Mouse (Mus musculus) 416B (cell line): ENCODE measurements at regions not wholly inside any gene's neighbourhood (a gene's known extent, or its start where the extent isn't known, plus 50 kb on each side); places are given as distances from the start of the nearest gene placed in this dataset.
"Not testable (repeated sequence)": the region's sequence is repeated elsewhere in the genome, so short reads cannot be mapped to it uniquely, and the experiment has no call there.

Experiments used
- DNase-seq: peaks from one replicate; pipeline ENCODE4 v3.0.0; 2011; ENCODE audit warnings: low read depth

DNA sequence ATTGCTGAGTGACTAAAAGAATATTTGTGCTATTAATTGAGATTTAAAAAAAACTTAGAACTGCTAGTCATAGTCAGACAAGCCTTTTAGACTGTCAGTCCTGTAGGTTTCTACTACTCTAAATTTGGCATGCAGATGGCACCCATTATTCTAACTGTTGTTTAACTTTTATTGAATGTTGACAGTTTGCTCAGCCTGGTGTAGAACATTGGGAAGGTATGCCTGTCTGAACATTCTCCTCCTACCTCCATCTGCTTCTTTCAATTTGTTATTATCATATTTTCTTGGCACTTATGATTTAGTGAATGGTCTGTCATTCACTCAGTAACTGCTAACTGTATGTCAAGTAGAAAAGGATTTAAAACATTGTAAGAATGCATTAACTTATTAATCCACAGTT is 130.9 kb downstream of the Gmnc start:
- no peak for DNase-seq

DNA sequence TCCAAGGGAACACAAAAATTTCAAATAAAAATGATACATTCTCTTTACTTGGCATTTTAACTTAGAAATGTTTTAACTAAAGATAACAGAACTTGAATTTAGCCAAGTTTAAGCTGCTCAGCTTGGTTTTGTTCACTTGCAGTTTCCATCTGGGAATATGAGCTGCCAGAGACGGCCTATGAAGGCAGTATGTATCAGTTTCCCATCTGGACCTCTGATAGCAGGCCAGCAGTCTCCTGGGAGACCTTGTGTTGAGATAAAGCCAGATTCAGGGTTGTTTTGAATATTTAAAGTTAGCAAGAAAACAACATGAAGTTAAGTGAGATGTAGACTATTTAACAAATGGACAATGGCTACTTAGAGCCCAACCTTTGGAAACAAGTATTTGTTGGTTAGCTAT is 142.3 kb downstream of the Gmnc start:
- DNase-seq: no peak

DNA sequence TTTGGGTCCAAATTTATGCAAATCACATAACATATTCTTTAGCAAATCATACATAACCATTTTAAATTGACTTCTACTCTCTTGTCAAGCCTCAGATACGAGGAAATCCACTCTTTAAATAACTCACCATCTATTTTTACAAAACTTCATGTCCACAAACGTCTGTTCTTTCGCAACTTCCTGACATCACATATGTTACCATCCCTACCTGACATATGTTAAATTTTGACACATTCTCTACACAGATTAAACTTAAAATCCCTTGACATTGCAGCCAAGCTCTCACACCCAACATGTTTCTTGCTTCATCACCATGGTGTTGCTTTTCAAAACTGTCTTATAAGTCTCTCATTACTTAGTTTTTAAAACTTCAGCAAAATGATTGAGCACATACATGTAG is 164.4 kb downstream of the Gmnc start:
- no peak for DNase-seq

DNA sequence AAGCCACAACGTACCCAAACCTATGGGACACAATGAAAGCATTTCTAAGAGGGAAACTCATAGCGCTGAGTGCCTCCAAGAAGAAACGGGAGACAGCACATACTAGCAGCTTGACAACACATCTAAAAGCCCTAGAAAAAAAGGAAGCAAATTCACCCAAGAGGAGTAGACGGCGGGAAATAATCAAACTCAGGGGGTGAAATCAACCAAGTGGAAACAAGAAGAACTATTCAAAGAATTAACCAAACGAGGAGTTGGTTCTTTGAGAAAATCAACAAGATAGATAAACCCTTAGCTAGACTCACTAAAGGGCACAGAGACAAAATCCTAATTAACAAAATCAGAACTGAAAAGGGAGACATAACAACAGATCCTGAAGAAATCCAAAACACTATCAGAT is 180.3 kb downstream of the Gmnc start:
- not testable (repeated sequence) for DNase-seq

DNA sequence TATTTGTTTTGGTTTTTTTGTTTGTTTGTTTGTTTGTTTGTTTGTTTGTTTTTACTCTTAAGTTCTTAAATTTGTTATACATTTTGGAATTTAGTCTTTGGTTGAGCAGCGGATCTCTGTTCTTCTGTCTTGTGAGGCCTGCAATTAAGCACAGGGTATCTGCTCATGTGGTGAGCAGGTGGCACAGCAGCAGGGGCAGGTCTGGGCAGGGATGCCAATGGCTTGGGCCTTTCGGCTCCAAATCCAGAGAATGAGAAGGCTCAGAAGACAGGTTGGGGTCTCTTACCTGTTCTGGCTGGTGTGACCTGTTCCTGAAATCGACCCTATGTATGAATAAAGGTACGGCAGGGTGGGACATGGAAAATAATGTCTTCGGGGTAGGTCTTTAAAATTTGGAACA is 186.0 kb downstream of the Gmnc start:
- no peak for DNase-seq

DNA sequence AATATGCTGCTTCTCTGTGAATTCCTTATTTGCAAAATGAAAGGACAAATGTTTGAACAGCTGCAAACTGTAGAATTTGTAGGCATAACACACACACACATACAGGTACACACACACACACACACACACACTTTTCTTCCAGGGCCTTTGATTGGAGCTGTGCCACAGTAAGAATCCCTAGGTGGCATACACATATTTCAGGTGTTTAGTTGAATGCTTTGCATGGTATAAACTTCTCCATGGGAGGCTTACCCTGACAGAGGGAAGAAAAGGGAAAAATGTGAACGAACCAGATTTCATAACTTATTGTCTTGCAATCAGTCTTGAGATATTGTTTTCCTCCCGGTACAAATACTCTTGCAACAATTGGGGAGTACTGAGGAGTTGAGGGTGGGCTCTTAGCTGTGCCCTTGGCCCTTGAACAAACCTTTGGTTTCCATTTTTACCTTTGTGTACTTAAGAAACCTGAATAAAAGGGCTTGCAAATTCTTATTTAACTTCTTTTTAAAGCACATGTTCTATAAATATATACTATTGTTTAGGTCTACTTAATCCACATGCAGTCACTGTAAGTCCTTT is 204.3 kb downstream of the Gmnc start:
- DNase-seq: no peak

DNA sequence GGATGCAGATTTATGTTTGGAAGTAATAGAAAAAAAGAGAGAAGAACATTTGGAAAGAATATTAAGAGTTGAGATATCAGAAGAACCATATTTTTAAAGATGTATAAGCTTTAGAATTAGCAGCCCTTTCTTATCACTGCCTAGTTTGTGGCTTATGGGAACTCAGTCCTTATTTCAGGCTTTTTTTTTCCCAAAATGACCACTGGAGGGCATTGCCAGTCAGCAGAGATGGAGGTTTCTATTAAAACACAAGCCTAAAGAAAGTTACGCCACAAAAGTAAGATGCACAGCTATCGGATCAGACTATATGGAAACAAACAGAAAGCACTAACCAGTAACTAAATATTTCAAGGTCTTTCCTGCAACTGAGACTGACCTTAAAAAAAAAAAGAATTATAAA is 200.8 kb downstream of the Il1rap start:
- DNase-seq: peak; percentile 18
